Mouse (Mus musculus): ENCODE results near the gene Gamt.
"Not testable (repeated sequence)": the region's sequence is repeated elsewhere in the genome, so short reads cannot be mapped to it uniquely, and the experiment has no call there.

Gene Gamt

DNA sequence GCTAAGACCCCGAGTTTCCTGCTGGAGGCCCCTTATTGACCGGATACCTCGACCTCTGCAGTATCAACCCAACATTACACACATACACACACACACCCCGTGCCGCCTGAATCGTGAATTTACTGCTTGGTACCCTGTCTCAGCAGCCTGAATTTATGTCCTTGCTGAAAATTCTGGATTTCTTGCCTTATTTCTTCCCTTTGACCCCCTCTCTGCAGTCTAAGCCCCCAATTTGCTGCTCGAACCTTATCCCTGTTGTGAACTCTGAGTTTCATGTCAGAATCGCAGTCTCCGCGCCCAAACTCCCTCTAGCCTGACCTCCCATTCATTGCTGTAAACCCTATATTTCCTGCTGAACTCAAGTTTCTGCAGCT lies 33.7 kb downstream of the Gamt start:
- no peak for DNase-seq

DNA sequence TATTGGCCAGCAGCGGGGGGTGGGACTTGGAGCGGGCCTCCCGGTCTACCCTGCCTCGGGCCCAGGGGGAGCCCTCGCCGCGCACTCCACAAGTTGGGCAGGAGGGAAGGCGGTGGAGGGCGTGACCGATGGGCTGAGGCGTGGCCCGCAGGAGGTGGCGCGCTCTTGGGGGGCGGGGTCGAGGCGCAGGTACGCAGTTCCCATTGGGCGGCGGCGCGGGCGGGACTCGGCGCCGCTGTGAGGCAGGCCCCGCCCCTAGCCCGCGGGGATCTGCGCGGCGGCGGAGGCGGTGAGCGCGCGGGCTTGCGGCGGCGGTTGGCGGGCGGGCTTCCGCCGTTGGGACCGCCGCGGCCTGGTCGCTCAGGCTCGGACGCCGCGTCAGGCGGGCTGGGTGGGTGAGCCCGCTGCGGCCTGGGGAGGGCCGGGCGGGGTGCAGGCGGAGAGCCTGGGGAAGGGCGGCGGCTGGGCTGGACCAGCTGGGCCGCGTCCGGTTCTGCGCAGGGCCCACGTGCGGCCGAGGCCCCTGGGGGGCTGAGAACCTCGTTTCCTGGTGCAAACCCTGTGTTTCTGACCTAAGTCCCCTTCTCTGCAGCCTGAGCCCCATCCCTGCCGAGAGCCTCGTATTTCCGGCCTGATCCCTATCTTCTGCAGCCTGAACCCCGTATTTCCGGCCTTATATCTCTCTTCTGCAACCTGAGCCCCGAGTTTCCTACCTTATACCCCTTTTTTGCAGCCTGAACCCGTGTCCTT lies 34.2 kb downstream of the Gamt start, which contains the start of gene Mum1:
TSS of gene Mum1 (plus strand) at position 19 of the 750 bp plus-strand sequence.
- DNase-seq: peak; percentile 99

DNA sequence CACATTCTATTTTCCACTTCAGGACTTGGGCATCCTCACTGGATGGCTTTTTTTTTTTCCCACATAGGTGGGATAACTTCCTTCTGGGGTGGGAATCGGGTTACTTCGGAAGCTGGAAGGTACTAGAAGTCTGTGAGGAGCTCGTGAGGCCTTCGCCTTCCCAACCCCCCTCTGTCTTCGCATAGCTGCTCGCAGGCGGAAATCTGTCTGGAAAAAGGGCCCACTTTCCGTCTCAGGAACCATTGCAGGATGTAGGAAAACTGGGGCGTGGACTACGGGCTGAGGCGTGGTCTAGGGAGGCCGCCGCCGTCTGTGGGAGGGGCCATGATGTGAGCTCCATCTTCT lies 34.8 kb downstream of the Gamt start:
- DNase-seq: no peak

DNA sequence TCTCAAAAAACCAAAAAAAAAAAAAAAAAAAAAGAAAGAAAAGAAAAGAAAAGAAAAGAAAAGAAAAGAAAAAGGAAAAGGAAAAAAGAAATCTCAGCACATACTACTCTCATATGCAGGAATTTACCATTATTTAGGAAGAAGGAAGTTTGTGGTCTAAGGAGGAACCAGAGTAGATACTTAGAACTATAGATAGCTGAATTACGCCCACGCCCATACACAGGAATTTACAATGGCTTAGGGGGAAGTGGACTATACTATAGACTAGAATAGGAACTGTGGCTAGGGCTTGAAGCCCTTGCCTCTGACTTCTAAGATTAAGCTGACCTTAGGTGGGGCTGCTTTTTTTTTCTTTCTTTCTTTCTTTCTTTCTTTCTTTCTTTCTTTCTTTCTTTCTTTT lies 37.7 kb downstream of the Gamt start:
- DNase-seq: not testable (repeated sequence)

DNA sequence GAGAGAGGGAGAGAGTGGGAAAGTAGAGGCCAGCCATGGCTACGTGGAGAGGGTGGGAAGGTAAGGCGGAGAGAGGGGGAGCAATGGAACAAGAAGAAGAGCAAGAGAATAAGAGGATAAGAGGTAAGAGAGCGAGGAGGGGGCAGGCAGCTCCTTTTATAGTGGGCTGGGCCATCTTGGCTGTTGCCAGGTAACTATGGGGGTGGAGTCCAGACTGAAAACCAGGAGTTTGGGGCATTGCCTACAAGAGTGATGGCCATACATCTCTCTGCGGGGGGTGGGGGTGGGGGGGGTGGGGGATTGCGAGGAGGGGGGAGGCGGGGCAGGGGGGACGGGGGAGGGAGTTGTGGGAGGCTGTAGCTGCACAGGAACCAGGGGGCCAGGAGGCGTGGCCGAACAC lies 40.1 kb downstream of the Gamt start:
- no peak for DNase-seq

DNA sequence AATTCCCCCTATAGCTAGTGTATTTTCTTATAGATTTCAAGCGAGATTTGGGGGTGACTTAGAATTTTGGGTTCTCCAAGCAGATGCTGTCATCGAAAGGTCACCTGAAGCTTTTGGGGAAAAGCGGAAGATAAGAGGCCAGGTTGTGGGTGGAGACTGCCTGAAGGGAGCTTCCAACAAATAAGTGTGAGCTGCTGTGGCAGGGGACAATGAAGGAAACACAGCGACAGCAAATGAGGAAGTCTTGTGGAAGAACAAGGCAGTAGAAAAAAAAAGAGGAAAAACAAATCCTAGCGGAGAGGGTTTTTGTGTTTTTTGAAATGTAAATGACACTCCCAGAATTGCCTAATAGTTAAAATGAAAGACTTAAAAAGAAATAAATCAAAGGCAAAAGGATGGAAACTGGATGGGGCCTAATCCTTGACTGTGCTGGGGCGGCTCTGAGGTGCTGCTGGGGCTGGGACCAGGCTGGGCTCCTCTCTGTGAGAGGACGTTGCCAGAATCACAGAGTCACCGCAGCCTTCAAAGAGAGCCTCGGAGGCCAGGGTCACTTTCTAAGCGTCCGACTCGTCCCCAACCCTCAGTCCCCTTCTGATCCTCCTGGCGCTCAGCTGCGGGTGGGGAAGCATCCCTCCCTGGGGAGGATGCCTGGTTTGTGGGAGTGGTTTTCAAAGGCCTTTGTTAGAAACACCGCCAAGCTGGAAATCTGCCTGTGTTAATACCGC lies 45.6 kb downstream of the Gamt start:
- no peak for DNase-seq

DNA sequence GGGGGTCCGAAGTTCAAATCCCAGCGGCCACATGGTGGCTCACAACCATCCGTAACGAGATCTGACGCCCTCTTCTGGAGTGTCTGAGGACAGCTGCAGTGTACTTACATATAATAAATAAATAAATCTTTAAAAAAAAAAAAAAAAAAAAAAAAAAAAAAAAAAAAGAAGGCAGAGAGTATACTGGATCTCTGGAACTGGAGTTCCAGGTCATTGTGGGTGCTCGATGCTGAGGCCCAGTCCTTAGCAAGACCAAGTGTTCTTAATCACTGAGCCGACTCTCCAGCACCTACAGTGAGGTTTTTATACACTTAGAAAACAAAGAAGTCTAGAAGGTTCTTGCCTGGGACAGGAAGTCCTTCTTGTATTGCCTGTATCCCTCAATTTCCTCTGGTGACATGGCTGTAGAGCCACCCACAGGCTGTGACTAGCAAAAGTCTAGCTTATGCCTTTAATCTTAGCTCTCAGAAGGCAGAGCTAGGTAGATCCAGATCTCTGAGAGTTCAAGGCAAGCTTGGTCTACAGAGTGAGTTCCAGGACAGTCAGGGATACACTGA lies 49.2 kb downstream of the Gamt start:
- DNase-seq: not testable (repeated sequence)

DNA sequence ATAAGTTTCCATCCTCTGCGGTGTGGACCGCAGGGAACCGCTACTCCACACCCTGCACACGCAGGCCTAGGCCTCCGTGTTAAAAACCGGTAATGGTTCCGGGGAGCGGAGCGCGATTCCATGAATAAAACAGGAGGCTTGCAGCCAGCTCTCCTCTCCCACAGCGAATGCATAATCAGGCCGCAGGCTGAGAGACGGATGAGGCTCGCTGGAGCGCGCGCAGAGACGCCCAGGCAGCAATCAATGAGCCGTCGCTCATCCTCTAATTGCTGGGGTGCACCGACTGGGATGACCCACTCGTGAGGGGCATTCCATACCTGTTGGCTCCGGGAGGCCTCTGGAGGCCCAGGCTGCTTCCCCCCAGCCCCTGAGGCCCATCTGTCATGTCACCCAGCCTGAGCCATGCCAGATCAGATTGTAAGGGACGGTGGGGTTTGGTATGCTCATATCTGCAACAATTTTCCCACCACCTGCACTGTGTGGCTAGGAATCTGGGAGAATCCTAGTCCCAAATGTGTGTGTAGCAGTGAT lies 51.9 kb downstream of the Gamt start:
- no peak for DNase-seq

DNA sequence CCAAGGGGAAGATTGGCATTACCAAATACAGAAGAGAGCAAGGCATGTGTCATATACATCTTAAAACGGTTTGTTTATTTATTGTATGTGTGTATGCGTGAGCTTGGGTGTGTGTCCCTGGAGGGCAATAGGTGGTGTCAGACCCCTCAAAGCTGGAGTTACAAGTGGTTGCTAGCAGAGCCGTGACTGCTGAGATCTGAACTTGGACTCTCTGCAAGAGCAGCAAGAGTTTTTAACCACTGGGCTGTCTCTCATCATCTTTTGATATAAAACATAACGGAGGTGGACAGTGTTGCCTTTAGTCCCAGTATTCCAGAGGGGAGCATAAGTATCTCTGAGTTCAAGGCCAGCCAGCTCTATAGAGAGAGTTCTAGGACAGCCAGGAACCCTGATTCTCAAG lies 52.6 kb downstream of the Gamt start:
- DNase-seq: no peak
